Mouse (Mus musculus): ENCODE data around the gene Nsmce4a.

- no peak for TF ChIP-seq CTCF (IDR thresholded peaks at IDR 0.05; ENCODE audit: borderline replicate concordance, control insufficient read depth, extremely low read depth, insufficient read depth, low read length, poor library complexity)
- no peak for TF ChIP-seq POLR2A (IDR thresholded peaks at IDR 0.05; ENCODE audit: control insufficient read depth, extremely low read depth, insufficient read depth, low read length, poor library complexity)
Measured at GRCm38 (mm10) chr7:130510243-130510642, 62.7 kb downstream of the Nsmce4a start.
